Mouse (Mus musculus): ENCODE measurements around the gene Olfr1313. TPM values are rescaled to one million over a fixed set of nuclear protein-coding genes. Genes with fewer than 3 reads are reported as not detected.
"Not testable (repeated sequence)": the region's sequence is repeated elsewhere in the genome, so short reads cannot be mapped to it uniquely, and the experiment has no call there.

Gene Olfr1313
- not detected for total RNA-seq (2018; cell fraction: chromatin; rRNA removed)
- total RNA-seq (2018; cell fraction: cytosol; rRNA removed): not detected
- not detected for total RNA-seq (2018; cell fraction: nucleus; rRNA removed)
- not detected in 3 replicates for polyA plus RNA-seq (2018)

DNA sequence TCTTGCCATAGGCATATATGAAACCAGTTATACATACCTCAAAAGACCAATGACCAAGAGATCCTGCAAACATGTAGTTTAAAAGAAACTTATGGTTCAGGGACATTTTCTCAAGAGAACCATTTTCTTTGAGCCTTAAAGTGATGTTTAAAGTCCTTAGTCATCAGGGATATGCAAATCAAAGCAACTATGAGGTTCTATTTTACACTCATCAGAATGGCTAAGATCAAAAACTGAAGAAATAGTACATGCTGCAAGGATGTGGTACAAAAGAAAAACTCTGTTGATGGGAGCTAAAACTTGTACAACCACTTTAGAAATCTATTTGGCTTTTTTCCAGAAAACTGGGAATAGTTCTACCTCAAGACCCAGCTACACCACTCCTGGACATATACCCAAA, at the start of gene Olfr1313:
Olfr1313 (minus strand) TSS at position 101 of the 400 bp plus-strand sequence.
- Histone ChIP-seq H3K4me3 (ENCODE audit: inconsistent target) (no peak within 1 kb of the TSS), H3K27ac (no peak within 1 kb of the TSS), H3K36me3 (ENCODE audit: inconsistent target) (no peaks in the 10 kb centered on the region), H3K79me2 (ENCODE audit: inconsistent target) (no peaks in the 10 kb centered on the region)

DNA sequence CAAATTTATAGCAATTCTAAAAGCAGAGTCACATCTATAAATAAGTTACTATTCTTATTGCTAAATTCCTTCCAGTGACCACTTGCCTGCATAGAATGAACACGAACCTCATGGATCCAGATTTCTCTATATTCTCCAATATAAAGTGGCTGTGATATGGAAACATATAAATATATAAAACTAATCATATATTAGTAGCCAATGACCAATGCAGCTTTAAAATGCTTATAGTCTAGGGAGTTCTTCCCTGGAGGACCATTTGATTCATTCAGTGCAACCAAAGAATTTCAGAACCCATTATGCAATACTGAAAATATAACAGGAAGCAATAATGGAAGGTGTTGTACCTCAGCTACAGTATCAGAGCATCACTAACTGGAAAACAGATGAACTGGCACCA, 37.7 kb upstream of the Olfr1313 start, which contains the start of gene Olfr1315-ps1:
Olfr1315-ps1 (minus strand) TSS at position 101 of the 400 bp plus-strand sequence.
- WGBS (ENCODE audit: missing documents): 80% methylated on average over 1 of the region's 1 CpGs
- Histone ChIP-seq H3K79me2 (ENCODE audit: inconsistent target) (no peaks in the 10 kb centered on the region), H3K36me3 (ENCODE audit: inconsistent target) (no peaks in the 10 kb centered on the region)

DNA sequence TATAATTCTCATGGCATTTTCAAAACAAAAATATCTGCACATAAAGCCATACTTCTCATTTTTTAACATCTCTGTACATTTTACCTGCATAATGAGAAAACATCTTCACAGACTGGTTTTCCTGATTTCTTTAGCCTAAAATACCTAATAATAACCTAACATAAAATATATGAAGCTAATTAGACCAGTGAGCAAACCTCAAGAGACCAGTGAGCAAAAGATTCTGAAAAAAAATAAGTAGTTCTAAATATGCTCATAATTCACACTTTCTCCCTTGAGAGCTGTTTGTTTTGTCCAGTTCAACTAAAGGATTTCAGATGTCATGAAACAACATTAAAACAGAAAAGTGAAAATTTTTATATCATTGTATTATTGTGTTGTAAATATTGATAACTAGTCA, 19.0 kb upstream of the Olfr1313 start, which contains the start of gene Olfr1314:
Olfr1314 (minus strand) TSS at position 101 of the 400 bp plus-strand sequence.
- no peak within 1 kb of the TSS for H3K4me3 ChIP-seq (ENCODE audit: inconsistent target)
- no peak within 1 kb of the TSS for H3K27ac ChIP-seq
- no peaks in the 10 kb centered on the region for H3K36me3 ChIP-seq (ENCODE audit: inconsistent target)
- no peaks in the 10 kb centered on the region for H3K79me2 ChIP-seq (ENCODE audit: inconsistent target)

More for the DNA sequence above, 37.7 kb upstream of the Olfr1313 start, which contains the start of gene Olfr1315-ps1:
- H3K4me3 ChIP-seq (ENCODE audit: inconsistent target): no peak within 1 kb of the TSS
- H3K27ac ChIP-seq: no peak within 1 kb of the TSS

DNA sequence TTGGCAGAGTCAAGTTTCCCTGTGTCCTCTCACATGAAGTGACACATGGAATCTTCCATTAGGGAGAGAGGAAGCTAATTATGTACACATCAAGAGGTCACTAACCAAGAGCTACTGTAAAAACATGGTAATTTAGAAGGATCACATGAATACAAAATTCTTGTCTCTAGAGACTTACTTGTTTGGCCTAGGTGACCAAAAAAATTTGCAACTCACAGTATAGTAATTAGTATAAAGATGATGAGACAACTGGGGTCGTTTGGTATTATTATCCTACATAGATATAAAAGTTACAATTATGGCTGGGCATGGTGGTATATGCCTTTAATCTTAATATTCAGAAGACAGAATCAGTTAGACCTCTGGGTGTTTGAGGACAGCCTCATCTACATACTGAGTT, 27.5 kb downstream of the Olfr1313 start, which contains the start of gene Olfr1312:
Olfr1312 (minus strand) TSS at position 101 of the 400 bp plus-strand sequence.
- 21% methylated on average over 1 of the region's 1 CpGs for WGBS (ENCODE audit: missing documents)
- no peak within 1 kb of the TSS for H3K4me3 ChIP-seq (ENCODE audit: inconsistent target)
- no peak within 1 kb of the TSS for H3K27ac ChIP-seq
- H3K36me3 ChIP-seq (ENCODE audit: inconsistent target): no peaks in the 10 kb centered on the region
- no peaks in the 10 kb centered on the region for H3K79me2 ChIP-seq (ENCODE audit: inconsistent target)

DNA sequence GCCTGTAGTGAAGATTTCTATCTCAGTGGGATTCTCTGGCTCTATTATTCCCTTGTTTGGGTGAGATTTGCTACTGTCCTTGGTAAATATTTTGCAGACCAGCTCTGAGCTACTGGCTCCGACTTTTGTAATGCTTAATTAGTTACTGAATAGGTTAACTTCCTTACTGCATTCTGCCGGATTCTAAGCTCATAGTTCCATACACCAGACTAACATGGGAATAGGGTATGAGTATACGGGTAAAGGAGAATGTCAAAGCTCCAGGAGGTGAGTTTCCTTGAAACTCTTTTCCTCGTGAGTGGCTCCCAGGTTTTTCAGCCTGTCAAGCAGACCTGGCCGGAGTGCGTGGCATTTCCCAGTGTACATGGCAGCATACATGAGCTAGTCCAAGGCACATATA, 50.7 kb downstream of the Olfr1313 start:
- H3K4me3 ChIP-seq (ENCODE audit: inconsistent target); H3K79me2 ChIP-seq (ENCODE audit: inconsistent target); H3K36me3 ChIP-seq (ENCODE audit: inconsistent target); H3K27ac ChIP-seq: not testable (repeated sequence)
- 43% methylated on average over 6 of the region's 6 CpGs for WGBS (ENCODE audit: missing documents)

DNA sequence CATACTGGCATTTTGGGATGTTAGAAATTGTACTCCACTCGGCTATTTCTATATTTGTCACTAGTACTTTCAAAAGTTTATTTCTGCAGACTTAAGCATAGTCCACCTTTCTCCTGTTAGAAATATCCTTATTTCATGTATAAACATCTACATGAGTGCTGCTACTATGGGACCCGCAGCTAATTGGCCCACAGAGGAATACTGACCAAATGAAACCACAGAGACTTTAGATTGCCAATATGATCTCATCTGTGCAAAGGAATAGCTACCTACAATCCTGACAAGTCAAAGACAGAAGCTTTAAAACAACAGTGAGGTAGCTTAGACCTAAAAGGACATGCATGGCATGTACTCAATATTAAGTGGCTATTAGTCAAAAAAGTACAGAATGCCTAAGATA, 53.3 kb downstream of the Olfr1313 start, which contains the start of gene Olfr1311:
Olfr1311 (minus strand) TSS at position 101 of the 400 bp plus-strand sequence.
- H3K4me3 ChIP-seq (ENCODE audit: inconsistent target): no peak within 1 kb of the TSS
- no peaks in the 10 kb centered on the region for H3K79me2 ChIP-seq (ENCODE audit: inconsistent target)
- no peak within 1 kb of the TSS for H3K27ac ChIP-seq
- no peaks in the 10 kb centered on the region for H3K36me3 ChIP-seq (ENCODE audit: inconsistent target)
- 60% methylated on average over 1 of the region's 2 CpGs for WGBS (ENCODE audit: missing documents)

Other genes starting within 250 kb of the Olfr1313 start
- not detected in 3 replicates for gene Olfr1305, start 200.7 kb downstream of the Olfr1313 start, polyA plus RNA-seq (2018)
- not detected in 3 replicates for gene Olfr1306, start 161.6 kb downstream of the Olfr1313 start, polyA plus RNA-seq (2018)
- not detected in 3 replicates for gene Olfr1307, start 128.4 kb downstream of the Olfr1313 start, polyA plus RNA-seq (2018)
- gene Olfr1308, start 112.9 kb downstream of the Olfr1313 start, polyA plus RNA-seq (2018): not detected in 3 replicates
- gene Olfr1309, start 87.6 kb downstream of the Olfr1313 start, polyA plus RNA-seq (2018): not detected in 3 replicates
- gene Olfr1310, start 65.1 kb downstream of the Olfr1313 start, polyA plus RNA-seq (2018): not detected in 3 replicates
- not detected in 3 replicates for gene Olfr1311, start 53.4 kb downstream of the Olfr1313 start, polyA plus RNA-seq (2018)
- gene Olfr1312, start 27.6 kb downstream of the Olfr1313 start, polyA plus RNA-seq (2018): not detected in 3 replicates
- gene Olfr1314, start 18.9 kb upstream of the Olfr1313 start, polyA plus RNA-seq (2018): not detected in 3 replicates
- gene Olfr1315-ps1, start 37.6 kb upstream of the Olfr1313 start, polyA plus RNA-seq (2018): not detected in 3 replicates
- not detected in 3 replicates for gene Olfr1316, start 57.1 kb upstream of the Olfr1313 start, polyA plus RNA-seq (2018)
- not detected in 3 replicates for gene Olfr1317, start 62.5 kb upstream of the Olfr1313 start, polyA plus RNA-seq (2018)
- not detected in 3 replicates for gene Olfr1318, start 76.4 kb upstream of the Olfr1313 start, polyA plus RNA-seq (2018)
- 1.1 to 3.9 TPM (median 1.3 TPM) in 3 replicates for gene Lpcat4, start 161.6 kb upstream of the Olfr1313 start, polyA plus RNA-seq (2018)
- not detected in 3 replicates for gene Nutm1, start 181.4 kb upstream of the Olfr1313 start, polyA plus RNA-seq (2018)
- 25.1 to 47.5 TPM (median 39.2 TPM) in 3 replicates for gene Nop10, start 184.1 kb upstream of the Olfr1313 start, polyA plus RNA-seq (2018)
- 52.8 to 66.8 TPM (median 65.3 TPM) in 3 replicates for gene Slc12a6, start 188.0 kb upstream of the Olfr1313 start, polyA plus RNA-seq (2018)
- gene Gm21985, start 188.5 kb upstream of the Olfr1313 start, polyA plus RNA-seq (2018): 2.3 to 3.1 TPM (median 2.4 TPM) in 3 replicates

Measured in macrophage (primary cell).